Mouse (Mus musculus) kidney, adult 11 months (tissue): ENCODE results near the gene Sypl2.
"Not testable (repeated sequence)": the region's sequence is repeated elsewhere in the genome, so short reads cannot be mapped to it uniquely, and the experiment has no call there.

ENCODE experiments used
- DNase-seq: peaks from one replicate; pipeline ENCODE4 v3.0.0; 2022

Sypl2 gene

DNA sequence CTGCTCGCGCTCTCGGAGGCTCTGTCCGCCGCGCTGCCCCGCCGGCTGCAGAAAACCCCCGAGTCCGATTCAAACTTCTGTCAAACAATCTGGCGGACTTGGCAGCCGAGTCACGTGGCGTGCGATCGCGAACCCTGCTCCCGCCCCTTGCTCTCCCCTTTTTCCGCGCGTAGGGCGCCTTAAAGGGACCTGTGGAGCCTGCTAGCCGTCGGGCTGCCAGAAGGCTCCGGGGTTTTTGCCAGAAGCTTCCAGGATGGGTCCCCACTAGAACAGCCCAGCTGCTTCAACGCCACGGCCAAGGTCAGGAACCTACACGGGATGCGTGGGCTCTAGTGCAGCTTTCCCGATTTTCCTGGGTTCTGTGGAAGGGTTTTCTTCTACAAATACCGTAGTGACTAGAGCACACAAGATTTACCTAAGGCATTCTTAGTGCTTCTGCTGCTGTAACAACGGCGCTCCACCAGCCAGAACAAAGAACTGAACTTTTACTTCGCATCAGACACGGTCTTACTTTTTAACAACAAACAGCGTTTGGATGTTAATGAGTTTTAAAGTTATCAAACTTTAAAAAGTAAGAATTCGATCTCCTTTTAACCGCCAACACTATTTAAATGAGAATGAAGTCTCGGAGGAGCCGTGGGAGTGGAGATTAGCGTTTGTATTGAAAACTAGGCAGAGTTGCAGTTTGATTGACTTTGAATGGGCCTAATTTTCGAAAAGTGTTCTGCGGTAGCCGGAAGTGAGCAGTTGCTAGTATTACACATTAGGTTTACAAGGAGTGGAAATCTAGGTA lies at the start of gene Sypl2:
Sypl2 (minus strand) TSS at position 91 of the 793 bp plus-strand sequence.
- peak; percentile 83 for DNase-seq

- DNase-seq = no peak
These were observed 32.9 kb upstream of the Sypl2 start for GRCm38 (mm10) chr3:108259319-108259718.

- DNase-seq = no peak
These were observed 31.5 kb upstream of the Sypl2 start for GRCm38 (mm10) chr3:108257831-108258500.

- peak; percentile 97 for DNase-seq
These were observed 30.5 kb upstream of the Sypl2 start, which contains the start of gene Psma5 for GRCm38 (mm10) chr3:108256719-108257637. Gene Psma5 (plus strand): TSS chr3:108256926.

- DNase-seq = no peak
These were observed 20.4 kb upstream of the Sypl2 start for GRCm38 (mm10) chr3:108246857-108247256.

- DNase-seq = no peak
These were observed 14.9 kb upstream of the Sypl2 start for GRCm38 (mm10) chr3:108241243-108241839.

DNA sequence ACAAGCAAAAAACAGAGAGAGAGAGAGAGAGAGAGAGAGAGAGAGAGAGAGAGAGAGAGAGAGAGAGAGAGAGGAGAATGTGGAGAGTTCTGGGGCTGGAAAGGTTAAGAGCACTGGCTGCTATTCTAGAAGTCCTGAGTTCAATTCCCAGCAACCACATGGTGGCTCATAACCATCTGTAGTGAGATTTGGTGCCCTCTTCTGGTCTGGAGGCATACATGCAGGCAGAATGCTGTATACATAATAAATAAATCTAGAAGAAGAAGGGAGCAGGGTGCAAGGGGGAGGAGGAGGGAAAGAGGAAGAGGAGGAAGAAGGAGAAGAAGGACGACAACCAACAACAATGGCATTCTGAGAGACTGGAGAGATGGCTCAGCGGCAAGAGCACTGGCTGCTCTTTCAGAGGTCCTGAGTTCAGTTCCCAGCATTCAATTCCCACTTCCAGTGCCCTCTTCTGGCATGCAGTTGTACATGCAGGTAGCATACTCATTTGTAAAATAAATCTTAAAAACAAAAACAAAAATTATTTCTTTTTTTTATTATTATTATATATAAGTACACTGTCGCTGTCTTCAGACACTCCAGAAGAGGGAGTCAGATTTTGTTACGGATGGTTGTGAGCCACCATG lies 11.1 kb upstream of the Sypl2 start:
- not testable (repeated sequence) for DNase-seq

DNA sequence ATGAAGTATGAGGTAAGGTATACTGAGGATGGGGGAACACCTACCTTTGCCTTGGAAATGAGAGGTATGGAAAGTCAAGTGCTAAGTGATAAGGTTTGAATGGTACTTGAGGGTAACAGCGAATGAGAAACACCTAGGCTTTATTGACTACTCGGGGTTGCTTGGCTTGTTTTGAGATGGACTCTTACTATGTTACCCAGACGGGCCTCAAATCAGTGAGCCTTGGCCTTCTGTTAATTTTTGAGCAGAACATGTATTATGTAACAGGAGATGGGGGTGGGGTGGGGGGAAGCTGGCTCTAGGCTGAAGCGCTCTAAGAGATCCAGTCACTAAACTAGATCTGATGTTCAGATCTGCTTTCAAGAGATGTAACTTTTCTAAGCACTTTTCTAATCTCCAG lies 5.2 kb upstream of the Sypl2 start:
- DNase-seq = peak; percentile 29

DNA sequence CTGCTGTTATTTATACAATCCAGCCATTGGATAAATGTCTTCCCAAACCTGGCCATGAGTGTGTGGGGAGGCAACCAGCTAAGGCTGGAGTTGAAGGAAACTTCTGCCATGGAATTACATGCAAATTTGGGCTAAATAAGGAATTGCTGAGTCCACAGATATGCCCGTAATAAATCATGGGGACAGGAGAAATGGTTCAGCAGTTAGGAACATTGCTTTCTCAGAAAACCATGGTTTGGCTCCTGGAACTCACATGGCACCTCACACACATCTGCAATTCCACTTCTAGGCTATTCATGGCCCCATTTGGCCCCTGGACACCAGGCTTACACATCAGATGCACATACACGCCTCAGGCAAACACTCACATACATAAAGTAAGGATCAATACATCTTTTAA lies 1.1 kb upstream of the Sypl2 start:
- DNase-seq = no peak

- peak; percentile 88 for DNase-seq
These were observed 514 bp downstream of the Sypl2 start for GRCm38 (mm10) chr3:108225711-108226557.

GRCm38 (mm10) chr3:108220661-108221060 lies 5.8 kb downstream of the Sypl2 start:
- no peak for DNase-seq

GRCm38 (mm10) chr3:108214734-108215133 lies 11.7 kb downstream of the Sypl2 start:
- DNase-seq = no peak

GRCm38 (mm10) chr3:108212406-108212805 lies 14.0 kb downstream of the Sypl2 start:
- DNase-seq = peak; percentile 76

GRCm38 (mm10) chr3:108211845-108212244 lies 14.6 kb downstream of the Sypl2 start:
- DNase-seq = no peak

GRCm38 (mm10) chr3:108210771-108211139 lies 15.7 kb downstream of the Sypl2 start, which contains the start of gene Atxn7l2:
Gene Atxn7l2 (minus strand): TSS chr3:108210934.
- no peak for DNase-seq

DNA sequence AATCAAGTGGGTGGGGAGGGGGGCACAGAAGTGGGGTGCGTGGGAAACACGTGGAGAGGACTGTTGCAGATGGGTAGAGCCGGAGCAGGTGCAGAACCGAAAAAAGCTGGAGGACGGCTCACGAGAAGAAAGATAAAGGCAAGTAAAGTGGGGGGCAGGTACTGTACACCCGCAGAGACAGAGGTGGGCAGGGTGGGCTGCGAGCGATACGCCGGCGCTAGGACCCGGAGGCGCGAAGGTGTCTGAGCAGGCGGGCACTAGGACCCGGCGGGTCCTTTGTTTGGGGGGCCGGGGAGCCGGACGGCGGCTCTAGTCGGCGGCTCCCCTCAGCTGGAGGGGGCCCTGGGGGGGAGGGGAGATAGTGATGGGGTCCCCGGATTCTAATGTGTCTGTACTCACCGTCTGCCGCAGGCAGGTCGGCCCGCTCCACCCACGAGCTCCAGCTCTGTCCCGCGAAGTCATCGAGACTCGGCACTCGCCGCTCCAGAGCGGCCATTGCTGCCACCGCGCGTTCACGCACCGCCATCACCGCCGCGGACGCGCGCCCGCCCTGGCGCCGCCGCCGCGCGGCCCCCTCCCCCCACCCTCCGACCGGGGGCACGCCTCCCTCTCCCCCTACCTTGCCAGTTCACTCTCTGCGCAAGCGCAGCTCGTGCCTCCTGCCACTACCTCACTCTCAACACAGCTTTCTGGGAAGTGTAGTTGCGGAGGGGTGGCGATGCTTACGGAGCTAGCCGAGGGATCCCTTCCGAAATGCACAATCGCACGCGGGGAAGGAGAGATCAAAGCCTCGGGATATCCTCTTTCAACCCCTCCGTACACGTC lies 16.3 kb downstream of the Sypl2 start:
- peak; percentile 94 for DNase-seq

DNA sequence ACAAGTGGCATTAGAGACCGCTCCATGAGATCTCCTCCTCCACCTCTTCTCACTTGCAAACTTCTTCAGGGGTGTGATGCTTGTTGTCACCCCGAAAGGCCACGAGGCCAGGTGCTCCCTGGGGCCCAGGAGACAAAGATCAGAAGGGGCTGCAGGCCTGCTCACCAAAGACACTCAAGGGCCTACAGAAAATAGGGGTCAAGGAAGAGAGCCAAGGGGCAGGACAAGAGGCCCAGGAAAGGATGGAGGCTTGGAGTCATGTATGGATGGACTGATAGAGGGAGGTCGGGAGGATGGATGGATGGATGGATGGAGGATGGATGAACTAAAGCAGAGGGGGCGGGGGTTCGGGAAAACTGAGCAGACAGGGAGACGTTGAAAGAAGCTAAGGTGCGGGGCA lies 16.9 kb downstream of the Sypl2 start:
- no peak for DNase-seq

DNA sequence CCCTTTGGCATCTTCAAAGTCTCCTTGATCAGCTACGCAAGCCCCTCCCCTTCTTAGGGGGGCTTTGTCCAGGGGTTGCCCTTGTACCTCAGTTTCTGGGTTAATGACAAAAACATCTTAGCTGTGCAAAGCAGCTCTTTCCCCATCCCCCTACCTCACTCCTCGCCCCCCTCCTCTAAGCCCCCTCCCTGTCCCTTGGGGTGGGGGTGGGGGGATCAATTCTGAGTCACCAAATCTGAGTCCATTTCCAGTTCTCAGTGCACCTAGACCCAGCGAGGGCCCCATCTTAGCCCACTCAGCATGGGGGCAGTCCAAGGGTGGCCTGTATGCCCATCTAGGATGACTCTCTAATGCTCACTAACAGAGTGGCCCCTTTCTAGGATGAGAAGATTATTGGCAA lies 17.4 kb downstream of the Sypl2 start:
- DNase-seq = no peak

- DNase-seq = no peak
These were observed 19.6 kb downstream of the Sypl2 start for GRCm38 (mm10) chr3:108206731-108207375.

GRCm38 (mm10) chr3:108205601-108206000 lies 20.8 kb downstream of the Sypl2 start:
- DNase-seq = no peak
